Mouse (Mus musculus) embryonic facial prominence, embryonic 13.5 days (tissue): ENCODE measurements at regions not wholly inside any gene's neighbourhood (a gene's known extent, or its start where the extent isn't known, plus 50 kb on each side); places are given as distances from the start of the nearest gene placed in this dataset.

Source experiments
- ATAC-seq: fragments of 200-750 bp; cut with Nextera tagmentation; 2 replicates; pipeline ENCODE4 v1.8.0; 2017; ENCODE audit warnings: low read depth; ENCODE audit not compliant: insufficient number of reproducible peaks, insufficient read depth, low FRiP score, low TSS enrichment
- H3K27ac ChIP-seq: fragments of 300-500 bp; sonication (generic); 2 replicates; pipeline ENCODE4 v1.5.1; 2015; ENCODE audit warnings: moderate library complexity, mild to moderate bottlenecking, inconsistent platforms
- H3K27me3 ChIP-seq: fragments of 300-500 bp; sonication (generic); 2 replicates; pipeline ENCODE4 v1.6.1; 2015; ENCODE audit warnings: mild to moderate bottlenecking, inconsistent platforms
- H3K36me3 ChIP-seq: fragments of 300-500 bp; sonication (generic); 2 replicates; pipeline ENCODE4 v1.6.1; 2015; ENCODE audit warnings: mild to moderate bottlenecking, inconsistent platforms
- H3K4me1 ChIP-seq: fragments of 300-500 bp; sonication (generic); 2 replicates; pipeline ENCODE4 v1.6.1; 2015; ENCODE audit warnings: inconsistent platforms
- H3K4me2 ChIP-seq: fragments of 300-500 bp; sonication (generic); 2 replicates; pipeline ENCODE4 v1.6.1; 2015; ENCODE audit warnings: moderate library complexity, mild to moderate bottlenecking, inconsistent platforms
- H3K4me3 ChIP-seq: fragments of 300-500 bp; sonication (generic); 2 replicates; pipeline ENCODE4 v1.5.1; 2015; ENCODE audit warnings: mild to moderate bottlenecking, inconsistent platforms
- H3K9ac ChIP-seq: fragments of 300-500 bp; sonication (generic); 2 replicates; pipeline ENCODE4 v1.6.1; 2015; ENCODE audit warnings: mild to moderate bottlenecking, inconsistent platforms
- H3K9me3 ChIP-seq: fragments of 300-500 bp; sonication (generic); 2 replicates; pipeline ENCODE4 v1.6.1; 2016; ENCODE audit warnings: inconsistent platforms
- WGBS: fragments of 180-500 bp; shearing (Covaris S2); methylation state at CpG from one replicate; pipeline ENCODE4 v1.1.7; 2015; ENCODE audit warnings: mixed read lengths; 5-methylcytosine and 5-hydroxymethylcytosine counted together

- H3K9me3 ChIP-seq, result no peaks in the 10 kb centered on the region
- H3K27ac ChIP-seq, result no peak overlapping the region
- H3K27me3 ChIP-seq, result no peaks in the 10 kb centered on the region
- H3K4me1 ChIP-seq, result peaks cover 6% of the 10 kb centered on the region; the same call in 1 of the 2 replicates
- no peak for ATAC-seq
- H3K4me2 ChIP-seq, result no peak overlapping the region
- 74% methylated on average over 2 of the region's 2 CpGs for WGBS
- H3K9ac ChIP-seq, result no peak overlapping the region
- H3K4me3 ChIP-seq, result no peak overlapping the region
- no peaks in the 10 kb centered on the region for H3K36me3 ChIP-seq
Observed at GRCm38 (mm10) chr13:71649031-71649430, 314.5 kb downstream of the Irx1 start.

GRCm38 (mm10) chr13:71631447-71631846, 332.1 kb downstream of the Irx1 start:
- H3K4me3 ChIP-seq, result no peak overlapping the region
- no peaks in the 10 kb centered on the region for H3K27me3 ChIP-seq
- no peaks in the 10 kb centered on the region for H3K4me1 ChIP-seq
- H3K4me2 ChIP-seq, result no peak overlapping the region
- WGBS, result 65% methylated on average over 2 of the region's 2 CpGs
- no peak for ATAC-seq
- H3K9me3 ChIP-seq, result no peaks in the 10 kb centered on the region
- H3K27ac ChIP-seq, result no peak overlapping the region
- H3K36me3 ChIP-seq, result no peaks in the 10 kb centered on the region
- H3K9ac ChIP-seq, result no peak overlapping the region

GRCm38 (mm10) chr13:71617198-71617597, 346.3 kb downstream of the Irx1 start:
- ATAC-seq, result no peak
- H3K4me2 ChIP-seq, result no peak overlapping the region
- no peaks in the 10 kb centered on the region for H3K9me3 ChIP-seq
- no peak overlapping the region for H3K4me3 ChIP-seq
- no peaks in the 10 kb centered on the region for H3K36me3 ChIP-seq
- H3K9ac ChIP-seq, result no peak overlapping the region
- H3K4me1 ChIP-seq, result 0 out of 2 replicates have a peak, but pooled peaks cover 7% of the 10 kb centered on the region
- no peak overlapping the region for H3K27ac ChIP-seq
- WGBS, result 13% methylated on average over 2 of the region's 2 CpGs
- no peaks in the 10 kb centered on the region for H3K27me3 ChIP-seq

GRCm38 (mm10) chr13:71612393-71613179, 350.9 kb downstream of the Irx1 start:
- H3K27me3 ChIP-seq, result no peaks in the 10 kb centered on the region
- WGBS, result 73% methylated on average over 7 of the region's 7 CpGs

GRCm38 (mm10) chr13:71582486-71582885, 381.0 kb downstream of the Irx1 start:
- ATAC-seq, result no peak
- Histone ChIP-seq H3K9me3 (no peaks in the 10 kb centered on the region), H3K36me3 (no peaks in the 10 kb centered on the region), H3K4me3 (no peak overlapping the region), H3K4me1 (no peaks in the 10 kb centered on the region), H3K9ac (no peak overlapping the region), H3K27me3 (no peaks in the 10 kb centered on the region), H3K27ac (no peak overlapping the region), H3K4me2 (no peak overlapping the region)
- 45% methylated on average over 4 of the region's 4 CpGs for WGBS

More at GRCm38 (mm10) chr13:71612393-71613179, 350.9 kb downstream of the Irx1 start:
- ATAC-seq, result no peak
- no peak overlapping the region for H3K4me2 ChIP-seq
- no peak overlapping the region for H3K4me3 ChIP-seq
- H3K9ac ChIP-seq, result no peak overlapping the region
- H3K36me3 ChIP-seq, result no peaks in the 10 kb centered on the region
- no peaks in the 10 kb centered on the region for H3K9me3 ChIP-seq
- no peak overlapping the region for H3K27ac ChIP-seq
- H3K4me1 ChIP-seq, result 0 out of 2 replicates have a peak, but pooled peaks cover 7% of the 10 kb centered on the region

GRCm38 (mm10) chr13:71565895-71566294, 397.6 kb downstream of the Irx1 start:
- ATAC-seq, result no peak
- Histone ChIP-seq H3K4me2 (no peak overlapping the region), H3K36me3 (no peaks in the 10 kb centered on the region), H3K27ac (no peak overlapping the region), H3K4me3 (no peak overlapping the region), H3K9me3 (no peaks in the 10 kb centered on the region), H3K27me3 (no peaks in the 10 kb centered on the region), H3K9ac (no peak overlapping the region), H3K4me1 (no peaks in the 10 kb centered on the region)
- WGBS, result 58% methylated on average over 6 of the region's 6 CpGs

GRCm38 (mm10) chr13:71565388-71565787, 398.1 kb downstream of the Irx1 start:
- Histone ChIP-seq H3K27ac (no peak overlapping the region), H3K4me2 (no peak overlapping the region), H3K9ac (no peak overlapping the region), H3K36me3 (no peaks in the 10 kb centered on the region), H3K27me3 (no peaks in the 10 kb centered on the region), H3K4me3 (no peak overlapping the region), H3K9me3 (no peaks in the 10 kb centered on the region), H3K4me1 (no peaks in the 10 kb centered on the region)
- ATAC-seq, result no peak
- WGBS, result 46% methylated on average over 7 of the region's 7 CpGs

GRCm38 (mm10) chr13:71558477-71559215, 404.9 kb downstream of the Irx1 start:
- H3K9me3 ChIP-seq, result no peaks in the 10 kb centered on the region
- H3K9ac ChIP-seq, result no peak overlapping the region
- no peak overlapping the region for H3K4me2 ChIP-seq
- 56% methylated on average over 14 of the region's 14 CpGs for WGBS
- no peak overlapping the region for H3K4me3 ChIP-seq
- H3K4me1 ChIP-seq, result no peaks in the 10 kb centered on the region
- no peaks in the 10 kb centered on the region for H3K36me3 ChIP-seq
- no peak overlapping the region for H3K27ac ChIP-seq
- no peaks in the 10 kb centered on the region; the same call in 1 of the 2 replicates for H3K27me3 ChIP-seq
- ATAC-seq, result no peak

GRCm38 (mm10) chr13:71555471-71555870, 408.1 kb downstream of the Irx1 start:
- H3K4me2 ChIP-seq, result no peak overlapping the region
- no peaks in the 10 kb centered on the region; the same call in 1 of the 2 replicates for H3K27me3 ChIP-seq
- H3K9ac ChIP-seq, result no peak overlapping the region
- H3K4me1 ChIP-seq, result no peaks in the 10 kb centered on the region
- 25% methylated on average over 6 of the region's 6 CpGs for WGBS
- no peak overlapping the region for H3K4me3 ChIP-seq
- no peaks in the 10 kb centered on the region for H3K36me3 ChIP-seq
- no peaks in the 10 kb centered on the region for H3K9me3 ChIP-seq
- ATAC-seq, result no peak
- no peak overlapping the region for H3K27ac ChIP-seq

GRCm38 (mm10) chr13:71550109-71550508, 413.4 kb downstream of the Irx1 start:
- Histone ChIP-seq H3K27me3 (no peaks in the 10 kb centered on the region), H3K4me3 (no peak overlapping the region), H3K9ac (no peak overlapping the region), H3K4me1 (no peaks in the 10 kb centered on the region), H3K4me2 (no peak overlapping the region), H3K36me3 (no peaks in the 10 kb centered on the region), H3K9me3 (no peaks in the 10 kb centered on the region), H3K27ac (no peak overlapping the region)
- 56% methylated on average over 1 of the region's 1 CpGs for WGBS
- ATAC-seq, result no peak

GRCm38 (mm10) chr13:71549206-71549831, 414.2 kb downstream of the Irx1 start:
- Histone ChIP-seq H3K4me3 (no peak overlapping the region), H3K9ac (no peak overlapping the region), H3K27me3 (no peaks in the 10 kb centered on the region), H3K4me2 (no peak overlapping the region), H3K9me3 (no peaks in the 10 kb centered on the region), H3K4me1 (no peaks in the 10 kb centered on the region), H3K36me3 (no peaks in the 10 kb centered on the region), H3K27ac (no peak overlapping the region)
- WGBS, result 66% methylated on average over 10 of the region's 10 CpGs
- ATAC-seq, result no peak
